Mouse (Mus musculus) embryonic fibroblast, embryonic 13.5 days (primary cell): ENCODE results near the gene Astn2.

Experiments
- CTCF ChIP-seq: IDR thresholded peaks from 2 replicates; pipeline ENCODE4 v1.5.1; 2011; ENCODE audit warnings: mild to moderate bottlenecking, control low read depth, low read length, moderate library complexity, borderline replicate concordance; ENCODE audit not compliant: insufficient read depth
- POLR2A ChIP-seq: IDR thresholded peaks from 2 replicates; pipeline ENCODE4 v1.6.1; 2011; ENCODE audit warnings: low read depth, mild to moderate bottlenecking, control low read depth, low read length, moderate library complexity

DNA sequence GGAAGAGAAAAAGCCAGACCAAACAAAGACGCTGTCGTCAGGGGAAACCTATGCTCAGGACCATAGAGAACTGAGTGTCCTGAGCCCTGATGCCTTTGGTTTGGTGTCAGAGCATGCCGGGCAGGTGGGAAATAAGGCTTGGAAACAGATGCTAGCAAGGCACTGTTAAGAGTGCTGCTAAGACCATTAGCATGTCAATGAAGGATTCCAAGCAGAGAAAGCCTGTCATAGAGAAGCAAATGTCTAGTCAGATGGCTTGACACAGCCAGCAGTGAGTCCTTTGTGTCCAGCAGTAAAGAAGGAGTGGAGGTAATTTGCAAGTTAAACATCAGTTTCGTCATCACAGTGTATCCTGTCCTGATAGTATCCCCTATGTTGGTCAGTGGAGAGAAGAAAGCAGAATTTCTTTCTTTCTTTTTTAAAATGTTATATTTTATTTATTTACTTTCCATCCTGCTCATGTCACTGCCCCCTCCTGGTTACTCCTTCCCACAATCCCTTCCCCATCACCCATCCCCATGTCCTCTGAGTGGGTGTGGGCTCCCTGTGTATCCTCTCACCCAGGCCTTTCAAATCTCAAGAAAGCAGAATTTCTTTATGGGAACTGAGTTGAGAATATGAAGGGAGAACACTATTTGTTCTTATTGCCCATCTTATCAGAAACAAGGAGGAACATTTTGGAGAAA, 73.7 kb downstream of the Astn2 start:
- TF ChIP-seq CTCF (no peak), POLR2A (no peak)
